Mouse (Mus musculus) neural tube, embryonic 12.5 days (tissue): ENCODE data around the gene Capn15. TPM values are rescaled to one million over a fixed set of nuclear protein-coding genes. Genes with fewer than 3 reads are reported as not detected.
A peak's percentile ranks its signal among the peaks of the same experiment; 100 is the strongest.

ENCODE experiments used
- ATAC-seq: fragments of 200-750 bp; cut with Nextera tagmentation; 2 replicates; pipeline ENCODE4 v1.8.0; 2017; ENCODE audit warnings: low read depth, mild to moderate bottlenecking, moderate TSS enrichment, moderate library complexity; ENCODE audit not compliant: low FRiP score
- H3K27ac ChIP-seq: fragments of 300-500 bp; sonication (generic); 2 replicates; pipeline ENCODE4 v1.5.1; 2016
- H3K27me3 ChIP-seq: fragments of 300-500 bp; sonication (generic); replicated peaks from 2 replicates; pipeline ENCODE4 v1.6.1; 2016; ENCODE audit warnings: mild to moderate bottlenecking
- H3K36me3 ChIP-seq: fragments of 300-500 bp; sonication (generic); 2 replicates; pipeline ENCODE4 v1.6.1; 2016; ENCODE audit warnings: mild to moderate bottlenecking
- H3K4me1 ChIP-seq: fragments of 300-500 bp; sonication (generic); 2 replicates; pipeline ENCODE4 v1.6.1; 2016
- H3K4me2 ChIP-seq: fragments of 300-500 bp; sonication (generic); replicated peaks from 2 replicates; pipeline ENCODE4 v1.6.1; 2016; ENCODE audit warnings: mild to moderate bottlenecking
- H3K4me3 ChIP-seq: fragments of 300-500 bp; sonication (generic); 2 replicates; pipeline ENCODE4 v1.5.1; 2016
- H3K9ac ChIP-seq: fragments of 300-500 bp; sonication (generic); 2 replicates; pipeline ENCODE4 v1.6.1; 2016; ENCODE audit warnings: mild to moderate bottlenecking
- H3K9me3 ChIP-seq: fragments of 300-500 bp; sonication (generic); 2 replicates; pipeline ENCODE4 v1.6.1; 2016; ENCODE audit warnings: mild to moderate bottlenecking
- WGBS: fragments of 180-500 bp; shearing (Covaris S2); methylation state at CpG from one replicate; pipeline ENCODE4 v1.1.7; 2016; 5-methylcytosine and 5-hydroxymethylcytosine counted together
- polyA plus RNA-seq: library from polyadenylated mRNA; unstranded; fragments of >200 nt; fragmentation: Nextera tagmentation; extraction: Ambion mirVana; gene quantifications from 2 replicates; pipeline ENCODE4 v1.2.1, GENCODE M21; 2016

Gene Capn15
- polyA plus RNA-seq, 1 experiment from 2014 or later = 28.2 TPM

- Histone ChIP-seq H3K9ac (no peak overlapping the region), H3K4me1 (peaks cover 4% of the 10 kb centered on the region; the same call in 1 of the 2 replicates), H3K36me3 (peaks cover 35% of the 10 kb centered on the region), H3K4me3 (no peak overlapping the region), H3K27me3 (no peaks in the 10 kb centered on the region), H3K9me3 (no peaks in the 10 kb centered on the region), H3K4me2 (no peak overlapping the region), H3K27ac (no peak overlapping the region)
- ATAC-seq = no peak
- 79% methylated on average over 2 of the region's 2 CpGs for WGBS
Observed at GRCm38 (mm10) chr17:25925348-25925747, 60.2 kb downstream of the Capn15 start.

DNA sequence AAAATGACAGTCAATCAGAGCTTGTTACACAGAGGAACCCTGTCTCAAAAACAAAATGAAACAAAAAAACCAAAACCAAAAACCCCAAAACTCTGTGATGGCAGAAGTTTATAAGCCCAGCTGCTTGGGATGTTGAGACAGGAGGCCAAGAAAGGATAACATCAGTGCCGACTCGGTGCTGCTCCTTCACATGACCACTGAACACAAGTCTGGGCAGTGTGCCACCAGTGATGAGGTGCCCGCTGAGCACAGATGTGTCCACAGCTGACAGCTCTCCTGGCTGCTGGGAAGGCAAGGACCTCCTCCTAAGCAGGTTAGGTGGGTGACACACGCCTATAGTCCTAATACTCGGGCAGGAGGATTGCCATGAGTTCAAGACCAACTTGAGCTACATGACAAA, 63.5 kb downstream of the Capn15 start:
- peaks cover 11% of the 10 kb centered on the region; the same call in 1 of the 2 replicates for H3K36me3 ChIP-seq
- no peaks in the 10 kb centered on the region for H3K9me3 ChIP-seq
- H3K9ac ChIP-seq = no peak overlapping the region
- H3K27ac ChIP-seq = no peak overlapping the region
- H3K4me2 ChIP-seq = no peak overlapping the region
- 81% methylated on average over 5 of the region's 5 CpGs for WGBS
- H3K4me1 ChIP-seq = peaks cover 24% of the 10 kb centered on the region
- no peaks in the 10 kb centered on the region for H3K27me3 ChIP-seq
- ATAC-seq = no peak
- no peak overlapping the region for H3K4me3 ChIP-seq

- Histone ChIP-seq H3K36me3 (peaks cover 3% of the 10 kb centered on the region; the same call in 1 of the 2 replicates), H3K4me3 (peak overlapping the region; percentile 96), H3K27ac (peak overlapping the region; percentile 86), H3K9ac (peak overlapping the region; percentile 64), H3K9me3 (no peaks in the 10 kb centered on the region), H3K27me3 (no peaks in the 10 kb centered on the region), H3K4me2 (peak overlapping the region; percentile 92), H3K4me1 (peaks cover 27% of the 10 kb centered on the region)
- ATAC-seq = peak; percentile 99
- WGBS = 0% methylated on average over 40 of the region's 40 CpGs
Observed at GRCm38 (mm10) chr17:25919786-25920642, 65.6 kb downstream of the Capn15 start.

DNA sequence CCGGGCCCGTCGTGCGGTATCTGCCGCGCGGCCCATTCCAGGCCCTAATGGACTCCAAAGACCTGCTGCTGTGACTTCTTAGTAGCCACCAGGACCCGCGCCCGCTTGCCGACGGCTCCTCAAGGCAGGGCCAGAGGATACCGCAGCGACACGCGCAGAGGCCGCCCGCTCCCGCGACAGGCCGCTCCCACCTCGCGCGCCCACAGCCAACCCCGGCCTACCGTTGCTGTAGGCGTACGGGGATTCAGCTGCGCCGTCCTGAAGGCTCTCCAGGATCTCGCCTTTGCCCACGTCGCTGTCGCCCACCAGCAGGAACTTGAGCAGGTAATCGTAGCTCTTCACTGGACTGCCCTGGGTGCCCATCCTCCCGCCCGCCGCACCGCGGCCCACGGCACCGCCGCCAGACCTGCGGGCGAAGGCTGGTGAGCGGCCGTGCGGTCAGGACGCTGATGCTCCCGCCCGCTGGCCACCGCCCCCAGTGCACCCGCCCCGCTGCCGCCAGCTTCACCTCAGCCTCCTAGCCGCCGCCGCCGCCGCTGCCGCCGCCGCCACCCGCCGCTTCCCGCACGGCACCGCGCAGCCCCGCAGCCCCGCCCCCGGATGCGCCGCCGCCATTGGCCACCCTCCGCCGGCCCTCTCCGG, 66.3 kb downstream of the Capn15 start, which contains the start of gene Rab40c:
Gene Rab40c (minus strand): TSS at position 584 of the 642 bp plus-strand sequence.
- H3K4me1 ChIP-seq = peaks cover 27% of the 10 kb centered on the region
- no peaks in the 10 kb centered on the region for H3K27me3 ChIP-seq
- peak within 1 kb of the TSS; percentile 96 for H3K4me3 ChIP-seq
- peak within 1 kb of the TSS; percentile 89 for H3K9ac ChIP-seq
- peak within 1 kb of the TSS; percentile 92 for H3K4me2 ChIP-seq
- no peaks in the 10 kb centered on the region for H3K9me3 ChIP-seq
- ATAC-seq = peak; percentile 8; the same call in 1 of the 2 replicates
- peak within 1 kb of the TSS; percentile 86 for H3K27ac ChIP-seq
- under 1% methylated on average over 73 of the region's 78 CpGs for WGBS
- H3K36me3 ChIP-seq = peaks cover 3% of the 10 kb centered on the region; the same call in 1 of the 2 replicates

GRCm38 (mm10) chr17:25918037-25918750, 67.4 kb downstream of the Capn15 start:
- H3K9ac ChIP-seq = peak overlapping the region; percentile 89
- ATAC-seq = no peak

GRCm38 (mm10) chr17:25916931-25917647, 68.5 kb downstream of the Capn15 start:
- peaks cover 27% of the 10 kb centered on the region for H3K4me1 ChIP-seq
- 83% methylated on average over 8 of the region's 8 CpGs for WGBS
- no peaks in the 10 kb centered on the region for H3K9me3 ChIP-seq
- peaks cover 3% of the 10 kb centered on the region; the same call in 1 of the 2 replicates for H3K36me3 ChIP-seq
- no peak overlapping the region for H3K4me3 ChIP-seq
- 0 out of 2 replicates have a peak overlapping the region, but pooled peaks have one; percentile 92 for H3K4me2 ChIP-seq
- H3K27ac ChIP-seq = no peak overlapping the region
- ATAC-seq = no peak
- H3K27me3 ChIP-seq = no peaks in the 10 kb centered on the region
- no peak overlapping the region for H3K9ac ChIP-seq

More at GRCm38 (mm10) chr17:25918037-25918750, 67.4 kb downstream of the Capn15 start:
- peaks cover 27% of the 10 kb centered on the region for H3K4me1 ChIP-seq
- no peak overlapping the region for H3K27ac ChIP-seq
- WGBS = 86% methylated on average over 9 of the region's 9 CpGs
- no peaks in the 10 kb centered on the region for H3K9me3 ChIP-seq
- peak overlapping the region; percentile 92 for H3K4me2 ChIP-seq
- H3K4me3 ChIP-seq = peak overlapping the region; percentile 96
- H3K27me3 ChIP-seq = no peaks in the 10 kb centered on the region
- H3K36me3 ChIP-seq = peaks cover 3% of the 10 kb centered on the region; the same call in 1 of the 2 replicates

DNA sequence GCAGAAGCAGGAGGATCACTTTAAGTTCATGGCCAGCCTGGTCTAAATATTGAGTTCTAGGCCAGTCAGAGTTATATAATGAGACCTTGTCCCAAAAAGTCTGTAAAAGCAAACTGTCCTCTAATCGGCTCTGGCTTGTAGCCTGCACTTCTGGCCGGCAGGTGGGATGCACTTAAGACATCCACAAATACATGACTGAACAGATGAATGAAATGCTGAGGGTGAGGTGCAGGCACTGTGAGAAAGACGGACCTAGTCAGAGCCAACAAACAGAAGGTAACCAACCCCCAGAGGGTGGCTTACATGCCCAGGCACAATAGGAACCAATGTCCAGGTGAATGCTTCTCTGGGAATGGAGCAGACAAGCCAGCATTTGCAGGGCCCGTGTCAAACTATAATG, 71.3 kb downstream of the Capn15 start:
- Histone ChIP-seq H3K27ac (no peak overlapping the region), H3K27me3 (no peaks in the 10 kb centered on the region), H3K4me2 (no peak overlapping the region), H3K9ac (no peak overlapping the region), H3K36me3 (peaks cover 3% of the 10 kb centered on the region; the same call in 1 of the 2 replicates), H3K4me3 (no peak overlapping the region), H3K9me3 (no peaks in the 10 kb centered on the region), H3K4me1 (peaks cover 24% of the 10 kb centered on the region)
- ATAC-seq = no peak
- whole genome bisulfite sequencing = 88% methylated on average over 4 of the region's 4 CpGs

- no peaks in the 10 kb centered on the region for H3K27me3 ChIP-seq
- H3K9ac ChIP-seq = no peak overlapping the region
- no peak for ATAC-seq
- no peaks in the 10 kb centered on the region for H3K9me3 ChIP-seq
- H3K4me1 ChIP-seq = peaks cover 21% of the 10 kb centered on the region
- no peak overlapping the region for H3K4me3 ChIP-seq
- 87% methylated on average over 1 of the region's 1 CpGs for WGBS
- peaks cover 3% of the 10 kb centered on the region; the same call in 1 of the 2 replicates for H3K36me3 ChIP-seq
- H3K27ac ChIP-seq = no peak overlapping the region
- no peak overlapping the region for H3K4me2 ChIP-seq
Observed at GRCm38 (mm10) chr17:25913877-25914275, 71.7 kb downstream of the Capn15 start.

- Histone ChIP-seq H3K4me1 (peaks cover 16% of the 10 kb centered on the region), H3K27me3 (no peaks in the 10 kb centered on the region), H3K4me3 (no peak overlapping the region), H3K9ac (no peak overlapping the region), H3K27ac (no peak overlapping the region), H3K36me3 (peaks cover 3% of the 10 kb centered on the region; the same call in 1 of the 2 replicates), H3K9me3 (no peaks in the 10 kb centered on the region), H3K4me2 (no peak overlapping the region)
- 89% methylated on average over 14 of the region's 14 CpGs for WGBS
- no peak for ATAC-seq
Observed at GRCm38 (mm10) chr17:25913186-25913876, 72.3 kb downstream of the Capn15 start.

DNA sequence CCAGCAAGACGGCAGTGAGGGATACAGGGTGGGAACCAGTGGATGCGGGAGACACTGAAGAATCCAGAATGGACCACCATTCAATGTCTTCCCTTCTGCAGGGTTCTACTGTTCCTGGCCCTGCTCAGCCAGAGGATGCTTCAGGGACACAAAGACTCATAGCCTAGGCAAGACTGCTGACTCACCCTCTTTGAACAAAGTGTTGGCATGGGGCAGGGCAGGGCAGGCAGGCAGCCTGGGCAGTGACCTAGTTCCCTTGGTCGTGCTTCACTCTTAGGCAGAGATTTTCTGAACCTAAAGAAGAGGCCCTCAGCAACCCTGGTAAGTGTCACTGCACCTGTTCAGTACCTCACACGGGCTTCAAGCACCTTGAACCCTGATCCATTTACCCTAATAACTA, 73.8 kb downstream of the Capn15 start:
- H3K4me1 ChIP-seq = 0 out of 2 replicates have a peak, but pooled peaks cover under 1% of the 10 kb centered on the region
- H3K27me3 ChIP-seq = no peaks in the 10 kb centered on the region
- no peak for ATAC-seq
- H3K27ac ChIP-seq = no peak overlapping the region
- no peak overlapping the region for H3K4me2 ChIP-seq
- H3K4me3 ChIP-seq = no peak overlapping the region
- 91% methylated on average over 4 of the region's 4 CpGs for WGBS
- H3K9ac ChIP-seq = no peak overlapping the region
- no peaks in the 10 kb centered on the region for H3K9me3 ChIP-seq
- H3K36me3 ChIP-seq = no peaks in the 10 kb centered on the region; the same call in 1 of the 2 replicates
